Mouse (Mus musculus) right cerebral cortex, adult 18-20 months (tissue): ENCODE measurements around the gene Sstr2.
A peak's percentile ranks its signal among the peaks of the same experiment; 100 is the strongest.

Experiments
- DNase-seq: peaks from one replicate; pipeline ENCODE4 v3.0.0; 2022; ENCODE audit warnings: mixed read lengths

The Sstr2 gene

DNA sequence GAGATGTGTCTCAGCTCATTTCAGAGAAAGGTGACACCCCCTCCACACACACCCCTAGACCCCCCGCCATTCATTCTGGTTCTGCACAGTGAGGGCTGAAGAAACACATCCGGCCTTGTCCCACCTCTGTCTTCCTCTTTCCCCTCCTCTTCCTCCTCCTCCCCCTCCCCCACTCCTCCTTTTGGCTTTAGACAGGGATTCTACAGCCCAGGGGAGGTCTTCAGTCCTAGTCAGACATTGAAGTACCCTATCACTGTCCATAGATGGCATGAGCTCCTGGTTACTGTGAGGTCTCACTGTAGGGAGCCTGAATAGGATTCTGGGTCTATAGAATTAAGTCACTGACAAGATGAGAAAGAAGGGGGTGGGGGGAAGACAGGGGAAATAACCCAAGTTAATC, 1.9 kb downstream of the Sstr2 start:
- DNase-seq = no peak

- DNase-seq = no peak
Measured at GRCm38 (mm10) chr11:113622028-113622427, 2.9 kb downstream of the Sstr2 start.

GRCm38 (mm10) chr11:113625437-113625836, 6.3 kb downstream of the Sstr2 start:
- DNase-seq = no peak

GRCm38 (mm10) chr11:113627785-113628184, 8.6 kb downstream of the Sstr2 start:
- DNase-seq = no peak

DNA sequence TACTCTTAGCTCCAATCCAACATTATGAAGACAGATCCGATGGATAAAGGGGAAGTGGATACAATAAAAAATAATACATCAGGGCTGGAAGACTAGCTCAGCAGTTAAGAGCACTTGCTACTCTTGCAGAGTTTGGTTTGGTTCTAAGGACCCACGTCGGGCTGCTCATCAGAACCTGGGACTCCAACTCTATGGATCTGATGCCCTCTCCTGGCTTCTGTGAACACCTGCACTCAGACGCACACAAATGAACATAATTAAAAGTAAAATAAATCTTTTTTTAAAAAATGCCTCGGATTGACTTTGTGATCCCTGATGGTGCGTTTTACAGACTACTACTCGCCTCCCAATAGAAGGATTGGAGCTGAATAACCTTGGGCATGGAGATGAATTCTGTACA, 11.5 kb downstream of the Sstr2 start:
- DNase-seq = no peak

DNA sequence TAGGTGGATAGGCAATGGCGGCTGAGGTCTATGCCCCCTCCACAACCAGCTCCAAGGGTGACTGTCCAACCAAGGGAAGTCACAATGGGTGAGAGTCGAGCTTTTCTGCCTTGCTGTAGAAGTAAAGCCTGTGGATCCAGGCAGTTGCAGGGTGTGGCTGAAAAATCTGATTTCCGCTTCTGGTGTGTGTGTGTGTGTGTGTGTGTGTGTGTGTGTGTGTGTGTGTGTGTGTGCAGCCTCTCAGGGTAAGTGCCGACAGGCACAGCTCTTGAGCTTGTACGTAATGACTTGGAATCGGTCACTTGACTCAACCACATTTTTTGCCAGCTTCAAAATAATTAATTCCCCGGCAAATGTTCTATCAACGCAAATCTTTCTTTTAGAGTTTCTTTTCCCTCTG, 12.2 kb downstream of the Sstr2 start:
- DNase-seq = no peak

DNA sequence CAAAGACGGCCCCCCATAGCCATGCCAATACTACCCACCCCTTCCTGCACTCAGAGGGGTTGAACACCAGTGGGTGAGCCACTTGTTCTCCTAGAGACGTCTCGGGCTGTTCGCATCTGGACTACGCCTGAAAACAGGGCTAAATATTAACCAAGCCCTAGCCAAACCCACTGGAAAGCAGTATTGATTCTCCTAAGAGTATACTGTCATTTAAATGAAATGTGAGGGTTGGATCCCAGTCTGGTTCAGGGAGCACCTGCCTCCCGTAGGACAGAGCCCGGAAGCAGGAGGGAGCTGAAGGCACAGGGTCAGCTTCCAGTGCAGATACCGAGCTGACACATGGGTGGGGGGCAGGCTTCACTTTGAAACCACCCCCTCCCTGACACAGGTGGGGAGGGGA, 12.7 kb downstream of the Sstr2 start:
- DNase-seq = no peak

DNA sequence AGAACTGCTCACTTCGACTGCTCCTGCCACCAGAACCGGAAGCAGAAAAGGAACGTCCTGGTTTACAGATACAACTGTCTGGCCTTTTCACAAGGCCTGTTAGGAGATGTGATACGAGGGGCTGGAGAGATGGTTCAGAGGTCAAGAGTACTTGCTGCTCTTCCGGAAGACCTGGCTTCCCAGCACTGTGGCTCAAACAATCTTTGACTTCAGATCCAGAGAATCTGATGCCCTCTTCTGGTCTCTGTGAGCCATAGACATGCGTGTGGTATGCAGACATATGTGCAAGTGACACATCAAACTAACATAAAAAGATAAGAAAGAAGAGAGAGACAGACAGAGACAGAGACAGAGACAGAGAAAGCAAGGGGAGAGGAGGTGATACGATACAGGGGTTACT, 13.2 kb downstream of the Sstr2 start:
- no peak for DNase-seq

- no peak for DNase-seq
Measured at GRCm38 (mm10) chr11:113633398-113633797, 14.3 kb downstream of the Sstr2 start.

- DNase-seq = no peak
Measured at GRCm38 (mm10) chr11:113634699-113635121, 15.6 kb downstream of the Sstr2 start.

GRCm38 (mm10) chr11:113638680-113639079, 19.5 kb downstream of the Sstr2 start:
- DNase-seq = no peak

DNA sequence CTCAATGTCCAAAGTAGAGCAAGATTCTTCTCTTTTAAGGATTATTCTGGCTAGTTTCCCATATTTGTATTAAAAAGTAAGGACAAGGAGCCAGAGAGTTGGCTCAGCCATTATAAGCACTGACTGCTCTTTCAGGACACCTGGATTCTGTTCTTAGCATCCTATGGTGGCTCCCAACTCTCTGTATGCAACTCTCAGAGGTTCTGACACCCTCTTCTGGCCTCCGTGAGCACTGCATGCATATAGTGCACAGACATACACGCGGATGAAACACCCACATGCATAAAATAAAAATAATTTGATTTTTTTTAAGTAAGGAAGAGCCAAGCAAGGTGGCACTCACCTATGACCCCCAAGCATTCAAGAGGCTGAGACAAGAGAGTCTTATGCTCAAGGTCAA, 26.0 kb downstream of the Sstr2 start:
- DNase-seq = no peak

- peak; percentile 81 for DNase-seq
Measured at GRCm38 (mm10) chr11:113648152-113648551, 29.0 kb downstream of the Sstr2 start.

DNA sequence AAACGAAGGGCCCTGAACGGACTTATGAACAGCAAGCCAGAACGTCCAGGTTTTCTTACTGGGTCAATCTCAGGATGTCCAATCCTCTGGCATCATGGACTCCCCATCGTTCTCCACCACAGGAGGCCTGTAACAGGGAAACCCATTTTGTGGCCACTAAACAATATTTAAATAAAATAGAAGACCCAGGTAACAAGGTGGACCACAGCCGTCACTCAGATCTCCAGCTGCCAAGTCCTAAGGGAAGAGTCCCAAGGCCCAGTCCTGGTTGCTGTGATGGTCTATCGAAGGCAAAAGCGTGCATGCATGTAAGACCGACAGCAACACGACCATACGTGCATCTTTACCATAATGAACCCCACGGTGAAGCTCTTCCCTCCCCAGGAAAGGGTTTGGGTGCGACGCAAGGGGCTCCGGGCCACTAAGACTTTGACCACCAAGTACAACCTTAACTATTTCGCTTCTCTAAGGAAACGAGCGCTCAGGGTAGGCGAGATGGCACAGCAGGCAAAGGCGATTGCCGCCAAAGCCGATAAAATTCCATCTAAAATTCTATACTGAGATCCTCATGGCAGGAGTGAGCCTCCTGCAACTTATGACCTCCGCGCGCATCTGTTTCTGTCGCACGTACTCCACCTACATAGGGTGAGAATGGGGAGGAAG, 29.7 kb downstream of the Sstr2 start, which contains the start of gene Cog1:
Cog1 (plus strand) TSS at position 480 of the 663 bp plus-strand sequence.
- DNase-seq = no peak

DNA sequence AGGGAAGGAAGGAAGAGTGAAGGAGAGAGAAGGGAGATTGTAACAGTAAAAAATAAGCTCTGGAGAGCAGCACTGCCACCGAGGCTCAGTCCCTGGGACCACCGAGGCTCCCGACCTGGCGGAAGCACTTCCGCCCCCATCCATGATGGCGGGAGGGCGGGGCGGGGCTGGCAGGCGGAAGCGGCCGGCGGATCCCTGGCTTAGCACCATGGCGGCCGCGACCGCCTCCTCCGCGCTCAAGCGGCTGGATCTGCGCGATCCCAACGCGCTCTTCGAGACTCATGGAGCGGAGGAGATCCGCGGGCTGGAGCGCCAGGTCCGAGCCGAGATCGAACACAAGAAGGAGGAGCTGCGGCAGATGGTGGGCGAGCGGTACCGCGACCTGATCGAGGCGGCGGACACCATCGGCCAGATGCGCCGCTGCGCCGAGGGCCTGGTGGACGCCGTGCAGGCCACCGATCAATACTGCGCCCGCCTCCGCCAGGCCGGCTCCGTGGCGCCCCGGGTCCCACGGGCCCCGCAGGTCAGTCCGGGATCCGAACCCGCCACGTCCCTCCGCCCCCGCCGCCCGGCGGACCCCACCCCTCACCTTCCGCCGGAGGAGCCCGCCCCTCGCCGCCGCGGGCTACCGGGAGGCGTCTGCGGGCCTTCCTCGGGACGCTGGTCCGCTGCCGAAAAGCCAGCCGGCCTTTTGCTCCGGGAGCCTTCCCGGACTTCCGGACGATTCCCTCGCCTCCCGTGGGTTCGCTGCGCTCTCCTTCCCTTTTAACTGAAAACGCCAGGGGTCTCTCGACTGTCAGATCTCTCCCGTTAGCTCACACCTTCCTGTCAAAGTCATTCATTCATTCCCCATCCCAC, 30.4 kb downstream of the Sstr2 start, which contains the start of gene Slc39a11:
Slc39a11 (minus strand) TSS at position 727 of the 858 bp plus-strand sequence.
- peak; percentile 66 for DNase-seq

DNA sequence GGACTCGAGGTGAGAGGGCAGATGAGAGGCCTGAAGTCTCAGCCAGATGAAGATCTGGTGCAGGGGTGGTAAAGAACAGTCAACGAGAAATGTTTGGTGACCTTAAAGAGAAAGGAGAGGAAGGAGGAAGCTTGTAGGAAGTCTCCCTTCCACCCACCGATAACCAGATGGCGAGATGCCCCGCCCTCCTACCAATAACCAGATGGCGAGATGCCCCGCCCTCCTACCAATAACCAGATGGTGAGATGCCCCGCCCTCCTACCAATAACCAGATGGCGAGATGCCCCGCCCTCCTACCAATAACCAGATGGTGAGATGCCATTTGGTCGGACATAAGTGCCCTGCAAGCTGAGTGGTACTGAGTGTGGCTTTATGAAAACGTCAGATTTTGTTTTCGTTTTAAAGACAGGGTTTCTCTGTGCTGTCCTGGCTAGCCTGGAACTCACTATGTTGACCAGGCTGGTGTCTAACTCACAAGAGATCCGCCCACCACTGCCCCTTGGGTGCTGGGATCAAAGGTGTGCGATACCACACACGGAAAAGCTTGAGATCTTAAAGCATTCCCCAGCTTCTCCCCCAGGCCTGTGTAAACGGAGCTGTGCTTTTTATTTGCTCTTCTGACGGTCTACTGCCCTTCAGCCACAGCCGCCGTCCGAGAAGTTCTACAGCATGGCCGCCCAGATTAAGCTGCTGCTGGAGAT, 32.2 kb downstream of the Sstr2 start:
- DNase-seq = no peak

GRCm38 (mm10) chr11:113651907-113652273, 32.7 kb downstream of the Sstr2 start:
- DNase-seq = no peak

GRCm38 (mm10) chr11:113652516-113652915, 33.4 kb downstream of the Sstr2 start:
- no peak for DNase-seq

DNA sequence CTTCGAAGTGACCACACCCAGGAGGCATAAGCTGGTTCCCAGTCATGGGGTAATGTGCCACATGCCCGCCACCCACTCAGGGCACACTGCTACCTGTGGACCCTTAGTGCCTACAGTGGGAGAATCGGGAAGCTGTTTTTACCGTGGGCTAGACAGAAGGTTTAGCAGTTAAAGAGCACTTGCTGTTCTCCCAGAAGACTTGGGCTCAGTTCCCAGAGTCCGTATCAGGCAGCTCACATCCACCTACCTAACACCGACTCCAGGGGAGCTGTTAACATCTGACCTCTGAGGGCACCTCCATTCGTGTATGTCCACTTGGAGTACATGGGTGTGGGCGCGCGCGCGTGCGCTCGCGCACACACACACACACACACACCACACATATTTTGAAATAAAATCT, 35.0 kb downstream of the Sstr2 start:
- no peak for DNase-seq

GRCm38 (mm10) chr11:113654561-113655270, 35.6 kb downstream of the Sstr2 start:
- peak; percentile 65 for DNase-seq

DNA sequence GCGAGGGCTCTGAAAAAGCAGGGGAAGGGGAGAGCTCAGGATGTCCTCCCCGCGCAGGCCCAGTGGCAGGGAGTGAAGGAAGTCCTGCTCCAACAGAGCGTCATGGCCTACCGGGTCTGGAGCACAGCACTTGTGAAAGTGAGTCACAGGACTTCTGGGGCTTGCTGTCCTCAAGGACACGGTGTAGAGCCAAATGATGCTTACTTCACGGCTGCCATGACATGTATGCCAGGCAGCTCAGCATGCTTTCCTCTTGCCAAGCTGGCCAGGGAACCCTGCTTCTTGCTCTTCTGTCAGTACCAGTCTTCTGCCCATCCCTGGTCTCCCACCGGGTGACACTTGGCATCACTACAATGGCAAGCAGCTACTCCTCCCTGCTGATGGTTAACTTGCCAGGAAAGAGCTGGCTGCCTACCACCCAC, 37.4 kb downstream of the Sstr2 start:
- DNase-seq = no peak

DNA sequence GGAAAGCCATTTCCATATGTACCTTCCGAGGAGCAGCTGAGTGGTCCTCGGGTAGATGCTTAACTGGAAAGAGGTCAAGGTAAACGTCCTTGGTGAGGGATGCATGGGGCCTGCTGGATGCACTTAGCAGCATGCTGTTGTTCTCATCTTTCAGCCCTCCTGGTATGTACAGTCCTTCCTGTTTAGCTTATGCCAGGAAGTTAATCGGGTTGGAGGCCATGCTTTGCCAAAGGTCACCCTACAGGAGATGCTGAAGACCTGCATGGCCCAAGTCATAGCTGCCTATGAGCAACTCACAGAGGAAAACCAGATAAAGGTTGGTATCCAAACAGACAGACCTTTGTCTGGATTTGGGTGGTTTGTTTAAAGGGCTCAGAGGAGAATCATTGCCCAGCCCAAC, 38.1 kb downstream of the Sstr2 start:
- DNase-seq = no peak

DNA sequence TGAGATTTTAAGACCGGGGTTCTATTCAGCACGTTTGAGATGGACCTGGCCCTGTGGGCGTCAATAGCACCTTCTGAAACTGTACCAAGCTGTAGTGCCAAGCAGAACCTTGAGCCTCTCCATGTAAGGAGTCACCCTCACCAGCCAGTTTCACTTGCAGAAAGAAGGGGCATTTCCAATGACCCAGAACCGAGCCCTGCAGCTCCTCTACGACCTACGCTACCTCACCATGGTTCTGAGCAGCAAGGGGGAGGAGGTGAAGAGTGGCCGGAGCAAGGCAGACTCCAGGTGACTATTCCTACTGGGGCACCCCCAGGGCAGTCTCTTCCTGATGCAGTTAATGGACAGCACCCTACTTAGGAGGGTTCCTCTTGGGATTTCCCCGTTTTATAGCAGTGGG, 39.2 kb downstream of the Sstr2 start:
- no peak for DNase-seq
